In the genomic region with DNA sequence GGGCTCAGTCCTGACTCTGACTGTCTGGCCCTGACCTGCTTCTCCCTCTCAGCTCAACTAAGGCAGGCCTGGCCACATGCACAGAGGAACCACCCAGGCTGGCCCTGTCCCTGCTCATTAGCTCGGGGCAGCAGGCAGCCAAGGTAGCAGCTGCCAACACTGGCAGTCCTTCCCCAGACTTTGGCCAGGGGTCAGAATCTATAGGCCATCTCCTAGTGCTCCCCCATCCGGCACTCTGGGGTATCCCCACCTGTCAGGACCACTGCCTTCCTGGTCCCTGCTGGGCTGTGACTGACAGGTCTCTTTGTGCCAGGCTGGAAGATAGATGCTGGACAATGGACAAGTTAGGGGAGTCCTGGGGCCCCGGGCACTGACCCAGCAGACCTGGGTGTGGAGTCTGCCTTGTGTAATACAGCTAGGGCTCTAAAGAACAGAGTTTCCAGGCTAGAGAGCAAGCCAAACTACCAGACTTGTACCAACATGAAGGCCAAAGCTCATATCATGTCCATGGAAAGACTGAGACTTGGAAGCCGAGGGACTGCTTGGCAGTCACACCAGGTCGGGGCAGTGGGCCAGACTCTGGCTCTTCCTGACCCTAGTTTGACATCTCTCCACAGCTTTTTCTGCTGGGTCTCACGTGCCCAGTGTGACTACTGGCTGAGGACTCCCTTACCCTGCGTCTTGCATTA, we compare ENCODE assay signal across 9 mouse cellular contexts. TPM values are rescaled to one million over a fixed set of nuclear protein-coding genes. Genes with fewer than 3 reads are reported as not detected.
A peak's percentile ranks its signal among the peaks of the same experiment; 100 is the strongest.
DNase-seq lines count a peak whose midpoint lies in the region; ATAC-seq and TF ChIP-seq lines count a peak whose summit lies in the region.
"Had no signal": no experiment of that assay in that cellular context is flagged by ENCODE, and none has a peak within 500 bp of the region (broad histone marks: within the 10 kb centered on the region; RNA-seq: fewer than 3 reads in every experiment).

No protein-coding gene starts in this region.

- no peak overlapping the region for H3K4me2 ChIP-seq in forebrain, postnatal 0 days (ENCODE audit: low read depth)
- no peak overlapping the region for H3K4me2 ChIP-seq in forebrain, embryonic 14.5 days (ENCODE audit: low read length)
- H3K4me2 ChIP-seq in heart, embryonic 14.5 days (ENCODE audit: low read length), result no peak overlapping the region

- no peaks in the 10 kb centered on the region for H3K9me3 ChIP-seq in forebrain, postnatal 0 days (ENCODE audit: low read length)
- no peaks in the 10 kb centered on the region for H3K9me3 ChIP-seq in forebrain, embryonic 14.5 days (replicated peaks; ENCODE audit: control insufficient read depth, low read length)
- H3K9me3 ChIP-seq in heart, embryonic 14.5 days (ENCODE audit: control insufficient read depth, low read length), result no peaks in the 10 kb centered on the region

- H3K27ac ChIP-seq in forebrain, postnatal 0 days (ENCODE audit: low read depth, low read length), result no peak overlapping the region
- no peak overlapping the region for H3K27ac ChIP-seq in forebrain, embryonic 14.5 days (ENCODE audit: low read depth, low read length)
- H3K27ac ChIP-seq in heart, embryonic 14.5 days (replicated peaks in 1 of 2; ENCODE audit: control insufficient read depth in 1 of 2, insufficient read depth in 1 of 2, low read depth in 2 of 2, low read length in 2 of 2), result no peak overlapping the region

- intact Hi-C loops in left cerebral cortex, postnatal 14 days (cut with DNase I), result no loop called here

- peak; percentile 62 for DNase-seq in forebrain, postnatal 0 days
- DNase-seq in forebrain, embryonic 14.5 days (ENCODE audit: low spot score), result no peak
- DNase-seq in testis, postnatal 14 days (ENCODE audit: low spot score), result peak; percentile 32
- no peak for DNase-seq in testis, postnatal 10 days (ENCODE audit: low spot score)
- peak; percentile 77 for DNase-seq in skeletal muscle tissue, adult 2 months (ENCODE audit: low read depth, low spot score)
- no peak for DNase-seq in embryo, embryonic 10 days (ENCODE audit: low spot score)
- DNase-seq in left cerebral cortex, postnatal 14 days (ENCODE audit: low spot score in 2 of 2), result no peak

- WGBS in forebrain, postnatal 0 days, result 41% methylated on average over 7 of the region's 7 CpGs
- 62% methylated on average over 7 of the region's 7 CpGs for WGBS in forebrain, embryonic 14.5 days
- WGBS in heart, embryonic 14.5 days, result 67% methylated on average over 7 of the region's 7 CpGs

- peak; percentile 37 for ATAC-seq in forebrain, postnatal 0 days
- no peak for ATAC-seq in forebrain, embryonic 14.5 days
- 0 out of 2 replicates have a peak, but pooled peaks have one; percentile 19 for ATAC-seq in heart, embryonic 14.5 days (ENCODE audit: insufficient number of reproducible peaks, insufficient read depth, low FRiP score, low read depth)

- H3K4me3 ChIP-seq in forebrain, postnatal 0 days (ENCODE audit: low read depth, low read length), result no peak overlapping the region
- H3K4me3 ChIP-seq in forebrain, embryonic 14.5 days (ENCODE audit: low read depth, low read length), result no peak overlapping the region
- no peak overlapping the region for H3K4me3 ChIP-seq in heart, embryonic 14.5 days (ENCODE audit: control insufficient read depth in 1 of 2, insufficient read depth in 1 of 2, low read depth in 1 of 2, low read length in 2 of 2)

- H3K27me3 ChIP-seq in forebrain, postnatal 0 days (ENCODE audit: insufficient read depth, low read length), result no peaks in the 10 kb centered on the region
- H3K27me3 ChIP-seq in forebrain, embryonic 14.5 days (replicated peaks; ENCODE audit: control insufficient read depth, insufficient read depth, low read length), result no peaks in the 10 kb centered on the region
- H3K27me3 ChIP-seq in heart, embryonic 14.5 days (ENCODE audit: control insufficient read depth, insufficient read depth, low read length), result peaks cover 9% of the 10 kb centered on the region; the same call in 1 of the 2 replicates

- no peaks in the 10 kb centered on the region for H3K36me3 ChIP-seq in forebrain, postnatal 0 days (ENCODE audit: insufficient read depth)
- no peaks in the 10 kb centered on the region for H3K36me3 ChIP-seq in forebrain, embryonic 14.5 days (ENCODE audit: control insufficient read depth, insufficient read depth, low read length)
- no peaks in the 10 kb centered on the region for H3K36me3 ChIP-seq in heart, embryonic 14.5 days (ENCODE audit: control insufficient read depth, insufficient read depth, low read length)

- peaks cover 20% of the 10 kb centered on the region for H3K4me1 ChIP-seq in forebrain, postnatal 0 days (ENCODE audit: insufficient read depth)
- peaks cover 25% of the 10 kb centered on the region for H3K4me1 ChIP-seq in forebrain, embryonic 14.5 days (ENCODE audit: control insufficient read depth, insufficient read depth, low read length)
- H3K4me1 ChIP-seq in heart, embryonic 14.5 days (ENCODE audit: control insufficient read depth in 2 of 2, insufficient read depth in 2 of 2, low read length in 2 of 2), result 0 out of 4 replicates have a peak, but pooled peaks cover 0 to 2% of the 10 kb centered on the region in 2 experiments

- peak; percentile 21; the same call in 1 of the 2 replicates for TF ChIP-seq CTCF in forebrain, postnatal 0 days (IDR thresholded peaks at IDR 0.05; ENCODE audit: low read depth)

- H3K9ac ChIP-seq in forebrain, postnatal 0 days, result no peak overlapping the region
- no peak overlapping the region for H3K9ac ChIP-seq in forebrain, embryonic 14.5 days (ENCODE audit: low read length)
- H3K9ac ChIP-seq in heart, embryonic 14.5 days (ENCODE audit: low read length), result no peak overlapping the region

RNA-seq across cellular contexts. Expression of gene Ccdc33, which starts 25.9 kb away (rescaled TPM):
- total RNA-seq in forebrain, postnatal 0 days (2014; rRNA removed), result 0.38 and 3.0 TPM in 2 replicates
- 1.1 and 1.5 TPM in 2 replicates for polyA plus RNA-seq in forebrain, postnatal 0 days (2015; fragmentation: Nextera tagmentation; extraction: Ambion mirVana)
- polyA plus RNA-seq in forebrain, embryonic 14.5 days (2014; fragmentation: Nextera tagmentation; extraction: Ambion mirVana), result 0.48 and 1.1 TPM in 2 replicates
- polyA plus RNA-seq in heart, embryonic 14.5 days (2014; fragmentation: Nextera tagmentation; extraction: Ambion mirVana), result not detected in 2 replicates
- 1 to 10 TPM in 1 of 2 experiments, under 1 TPM in 1; 0.42 to 1.3 TPM for total RNA-seq in left cerebral cortex, postnatal 14 days (2021)
- polyA plus RNA-seq: C2C12 had no signal

RNA-seq across cellular contexts. Expression of gene Stra6, which starts 29.1 kb away (rescaled TPM):
- total RNA-seq in forebrain, postnatal 0 days (2014; rRNA removed), result 13.9 and 16.2 TPM in 2 replicates
- polyA plus RNA-seq in forebrain, postnatal 0 days (2015; fragmentation: Nextera tagmentation; extraction: Ambion mirVana), result 9.6 and 11.0 TPM in 2 replicates
- 9.9 and 11.1 TPM in 2 replicates for polyA plus RNA-seq in forebrain, embryonic 14.5 days (2014; fragmentation: Nextera tagmentation; extraction: Ambion mirVana)
- polyA plus RNA-seq in heart, embryonic 14.5 days (2014; fragmentation: Nextera tagmentation; extraction: Ambion mirVana), result 0.57 TPM in 1 of 2 replicates, not detected in the other
- total RNA-seq in left cerebral cortex, postnatal 14 days (2021), result 10 to 100 TPM in 1 of 2 experiments, 1 to 10 TPM in 1; 7.7 to 10.4 TPM

Comparison
In these comparisons a context has a peak if more than half of its experiments do, and no peak if none do; other contexts are left out.
1. DNase-seq: peak in forebrain, postnatal 0 days (single experiment), testis, postnatal 14 days (single experiment) and skeletal muscle tissue, adult 2 months (single experiment); none in forebrain, embryonic 14.5 days (single experiment), testis, postnatal 10 days (single experiment), embryo, embryonic 10 days (single experiment) and left cerebral cortex, postnatal 14 days (0 of 2).